Mouse (Mus musculus) midbrain, embryonic 14.5 days (tissue): Measurements from ENCODE around the gene Tmem243. TPM values are rescaled to one million over a fixed set of nuclear protein-coding genes. Genes with fewer than 3 reads are reported as not detected.
"Not testable (repeated sequence)": the region's sequence is repeated elsewhere in the genome, so short reads cannot be mapped to it uniquely, and the experiment has no call there.

Experiments used
- ATAC-seq: fragments of 200-750 bp; cut with Nextera tagmentation; 2 replicates; pipeline ENCODE4 v1.8.0; 2017; ENCODE audit warnings: moderate number of reproducible peaks, moderate library complexity; ENCODE audit not compliant: low FRiP score, low TSS enrichment
- DNase-seq: peaks from one replicate; pipeline ENCODE4 v3.0.0-alpha.2; 2015
- H3K27ac ChIP-seq: fragments of 300-500 bp; sonication (generic); replicated peaks from 2 replicates; pipeline ENCODE4 v1.5.1; 2014; ENCODE audit warnings: mild to moderate bottlenecking, low read depth, low read length, moderate library complexity
- H3K27me3 ChIP-seq: fragments of 300-500 bp; sonication (generic); 2 replicates; pipeline ENCODE4 v1.6.1; 2014; ENCODE audit warnings: low read length, control low read depth, mixed read lengths; ENCODE audit not compliant: control insufficient read depth, insufficient read depth
- H3K36me3 ChIP-seq: fragments of 300-500 bp; sonication (generic); 2 replicates; pipeline ENCODE4 v1.6.1; 2014; ENCODE audit warnings: low read length, control low read depth; ENCODE audit not compliant: control insufficient read depth, insufficient read depth
- H3K4me1 ChIP-seq: fragments of 300-500 bp; sonication (generic); 2 replicates; pipeline ENCODE4 v1.6.1; 2014; ENCODE audit warnings: mild to moderate bottlenecking, antibody characterized with exemption, low read length, control low read depth; ENCODE audit not compliant: control insufficient read depth, insufficient read depth
- H3K4me2 ChIP-seq: fragments of 300-500 bp; sonication (generic); 2 replicates; pipeline ENCODE4 v1.6.1; 2014; ENCODE audit warnings: mild to moderate bottlenecking, low read length, moderate library complexity
- H3K4me3 ChIP-seq: fragments of 300-500 bp; sonication (generic); replicated peaks from 2 replicates; pipeline ENCODE4 v1.5.1; 2014; ENCODE audit warnings: low read depth, low read length
- H3K9ac ChIP-seq: fragments of 300-500 bp; sonication (generic); replicated peaks from 2 replicates; pipeline ENCODE4 v1.6.1; 2014; ENCODE audit warnings: mild to moderate bottlenecking, low read length, moderate library complexity
- H3K9me3 ChIP-seq: fragments of 300-500 bp; sonication (generic); 2 replicates; pipeline ENCODE4 v1.6.1; 2016; ENCODE audit warnings: low read length, control low read depth, mixed read lengths; ENCODE audit not compliant: control insufficient read depth
- WGBS: fragments of 180-500 bp; shearing (Covaris S2); extraction: QIAGEN DNeasy Blood & Tissue Kit; methylation state at CpG from one replicate; pipeline ENCODE4 v1.1.7; 2014; 5-methylcytosine and 5-hydroxymethylcytosine counted together
- polyA plus RNA-seq: library from polyadenylated mRNA; unstranded; fragments of >200 nt; fragmentation: Nextera tagmentation; extraction: Ambion mirVana; gene quantifications from 2 replicates; pipeline ENCODE4 v1.2.1, GENCODE M21; 2014

The Tmem243 gene
- polyA plus RNA-seq, 1 experiment from 2014 or later = 14.9 TPM

GRCm38 (mm10) chr5:9156746-9157145, 56.3 kb downstream of the Tmem243 start:
- Histone ChIP-seq H3K36me3 (no peaks in the 10 kb centered on the region), H3K27me3 (no peaks in the 10 kb centered on the region), H3K27ac (no peak overlapping the region), H3K4me3 (no peak overlapping the region), H3K9me3 (no peaks in the 10 kb centered on the region), H3K9ac (no peak overlapping the region), H3K4me1 (peaks cover 6% of the 10 kb centered on the region; the same call in 1 of the 2 replicates), H3K4me2 (no peak overlapping the region)
- no peak for DNase-seq
- no peak for ATAC-seq

DNA sequence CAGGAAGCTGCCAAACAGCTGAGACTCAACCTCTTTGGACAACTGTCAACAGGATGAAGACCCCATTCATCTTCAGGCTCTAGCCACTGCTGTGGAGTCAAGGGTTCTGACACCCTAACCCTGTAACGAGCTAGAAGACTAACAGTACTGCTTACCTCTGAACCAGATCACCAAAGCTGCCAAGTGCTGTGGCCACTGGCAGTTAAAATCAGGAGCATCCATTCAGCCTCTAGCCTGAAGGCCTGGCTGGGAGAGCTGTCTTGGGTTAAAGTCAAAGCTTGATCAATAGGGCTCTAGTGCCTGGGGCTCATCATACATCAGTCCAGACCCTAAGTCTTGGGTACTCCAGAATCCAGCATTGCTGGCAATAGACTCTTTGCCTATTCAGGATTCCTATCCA, 56.9 kb downstream of the Tmem243 start:
- Histone ChIP-seq H3K9me3 (no peaks in the 10 kb centered on the region), H3K36me3 (no peaks in the 10 kb centered on the region), H3K9ac (no peak overlapping the region), H3K27me3 (no peaks in the 10 kb centered on the region), H3K4me1 (peaks cover 9% of the 10 kb centered on the region; the same call in 1 of the 2 replicates), H3K4me3 (no peak overlapping the region), H3K27ac (no peak overlapping the region), H3K4me2 (no peak overlapping the region)
- ATAC-seq = no peak
- DNase-seq = no peak
- WGBS = 83% methylated on average over 1 of the region's 1 CpGs

DNA sequence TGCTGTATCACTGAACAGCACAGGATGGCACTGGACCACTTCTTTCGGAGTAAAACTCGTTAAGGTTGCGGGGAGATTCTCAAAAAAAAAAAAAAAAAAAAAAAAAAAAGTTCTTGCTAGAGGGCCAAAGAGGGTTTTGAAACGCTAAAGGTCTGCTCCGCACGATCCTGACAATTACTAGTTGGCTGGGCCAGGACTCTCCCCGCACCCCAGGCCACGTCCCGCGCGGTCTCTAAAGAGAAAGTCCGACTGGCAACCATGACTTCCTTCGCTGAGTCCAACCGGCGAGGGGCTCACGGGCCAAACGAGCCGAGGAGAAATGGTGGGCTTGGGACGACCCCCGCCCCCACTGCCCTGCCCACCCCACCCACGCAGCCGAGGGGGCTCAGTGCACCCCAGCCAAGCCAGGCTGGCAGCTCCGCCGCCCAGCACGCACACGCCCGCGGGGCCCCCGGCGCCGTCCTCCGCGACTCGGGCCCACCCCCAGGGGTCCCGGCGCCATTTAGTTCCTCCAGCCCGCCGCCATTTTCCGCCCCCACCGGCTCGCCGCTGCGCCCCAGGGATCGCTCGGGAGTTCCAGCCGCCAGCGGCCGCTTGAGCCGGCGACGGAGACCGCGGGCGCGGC, 60.5 kb downstream of the Tmem243 start:
- Histone ChIP-seq H3K9me3 (no peaks in the 10 kb centered on the region), H3K9ac (peak overlapping the region; percentile 97), H3K27ac (peak overlapping the region; percentile 99), H3K4me1 (peaks cover 12% of the 10 kb centered on the region; the same call in 1 of the 2 replicates), H3K27me3 (no peaks in the 10 kb centered on the region), H3K4me3 (peak overlapping the region; percentile 88), H3K4me2 (peak overlapping the region; percentile 74), H3K36me3 (no peaks in the 10 kb centered on the region)
- WGBS = under 1% methylated on average over 55 of the region's 55 CpGs
- peak; percentile 82 for ATAC-seq
- DNase-seq = no peak

GRCm38 (mm10) chr5:9161456-9162041, 61.1 kb downstream of the Tmem243 start, which contains the start of gene Dmtf1:
Gene Dmtf1 (minus strand): TSS chr5:9161776.
- Histone ChIP-seq H3K4me1 (peaks cover 12% of the 10 kb centered on the region; the same call in 1 of the 2 replicates), H3K4me2 (peak within 1 kb of the TSS; percentile 78), H3K4me3 (peak within 1 kb of the TSS; percentile 88), H3K27me3 (no peaks in the 10 kb centered on the region), H3K9ac (peak within 1 kb of the TSS; percentile 97), H3K9me3 (no peaks in the 10 kb centered on the region), H3K36me3 (no peaks in the 10 kb centered on the region), H3K27ac (peak within 1 kb of the TSS; percentile 99)
- peak; percentile 95 for ATAC-seq
- WGBS = under 1% methylated on average over 64 of the region's 64 CpGs
- peak; percentile 98 for DNase-seq

DNA sequence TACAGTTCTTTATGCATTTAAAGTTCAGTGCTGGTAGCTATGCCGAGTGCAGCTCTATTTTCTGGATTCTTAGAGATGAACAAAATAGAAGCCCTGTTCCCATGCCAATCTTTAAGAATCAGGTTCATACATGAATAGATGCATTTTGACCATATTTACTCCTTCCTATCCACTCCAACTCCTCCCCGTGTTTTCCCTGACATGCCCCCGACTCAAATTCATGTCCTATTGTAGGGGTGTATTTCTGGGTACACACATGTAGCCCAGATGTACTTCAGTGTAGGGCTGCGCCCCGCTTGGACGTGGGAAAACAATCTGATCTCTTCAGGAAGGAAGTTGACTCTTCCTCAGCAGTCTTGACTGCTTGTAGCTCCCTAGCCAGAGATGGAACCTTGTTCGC, 61.6 kb downstream of the Tmem243 start:
- H3K4me3 ChIP-seq = peak overlapping the region; percentile 88
- no peaks in the 10 kb centered on the region for H3K36me3 ChIP-seq
- no peaks in the 10 kb centered on the region for H3K27me3 ChIP-seq
- 15% methylated on average over 7 of the region's 7 CpGs for WGBS
- ATAC-seq (peak; percentile 18; the same call in 1 of the 2 replicates), DNase-seq (no peak)
- H3K9me3 ChIP-seq = no peaks in the 10 kb centered on the region
- peak overlapping the region; percentile 99 for H3K27ac ChIP-seq
- H3K9ac ChIP-seq = peak overlapping the region; percentile 97
- H3K4me2 ChIP-seq = peak overlapping the region; percentile 78
- peaks cover 12% of the 10 kb centered on the region; the same call in 1 of the 2 replicates for H3K4me1 ChIP-seq

GRCm38 (mm10) chr5:9163411-9163810, 62.9 kb downstream of the Tmem243 start:
- Histone ChIP-seq H3K27me3 (no peaks in the 10 kb centered on the region), H3K27ac (no peak overlapping the region), H3K9ac (no peak overlapping the region), H3K4me1 (peaks cover 12% of the 10 kb centered on the region; the same call in 1 of the 2 replicates), H3K4me2 (no peak overlapping the region), H3K4me3 (no peak overlapping the region), H3K36me3 (no peaks in the 10 kb centered on the region), H3K9me3 (no peaks in the 10 kb centered on the region)
- DNase-seq (no peak), ATAC-seq (no peak)
- WGBS = 92% methylated on average over 3 of the region's 3 CpGs

GRCm38 (mm10) chr5:9165151-9165550, 64.7 kb downstream of the Tmem243 start:
- H3K36me3 ChIP-seq, H3K4me3 ChIP-seq, H3K27me3 ChIP-seq, H3K4me1 ChIP-seq, H3K4me2 ChIP-seq, H3K9me3 ChIP-seq, ATAC-seq, H3K27ac ChIP-seq, DNase-seq, H3K9ac ChIP-seq: not testable (repeated sequence)
- WGBS = 86% methylated on average over 10 of the region's 10 CpGs

DNA sequence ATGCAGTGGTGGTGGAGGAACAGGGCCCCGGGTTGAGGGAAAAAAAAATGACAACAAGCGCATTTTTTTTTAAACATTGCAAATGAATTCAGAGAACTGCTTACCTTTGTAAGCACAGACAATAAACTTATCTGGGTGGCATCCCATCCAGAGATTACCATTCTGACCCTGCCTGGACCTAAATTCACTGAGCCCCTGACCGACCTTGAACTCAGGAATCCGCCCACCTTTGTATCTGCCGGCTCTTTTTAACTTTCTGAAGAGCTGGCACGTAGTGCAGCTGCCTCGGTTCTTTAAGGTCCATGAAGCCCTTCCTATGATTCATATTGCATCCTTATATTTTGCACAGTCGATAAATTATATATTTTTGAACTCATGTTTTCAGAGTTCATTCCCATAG, 65.9 kb downstream of the Tmem243 start:
- Histone ChIP-seq H3K4me2 (no peak overlapping the region), H3K9me3 (no peaks in the 10 kb centered on the region), H3K27me3 (no peaks in the 10 kb centered on the region), H3K27ac (no peak overlapping the region), H3K4me1 (peaks cover 6% of the 10 kb centered on the region; the same call in 1 of the 2 replicates), H3K36me3 (no peaks in the 10 kb centered on the region), H3K4me3 (no peak overlapping the region), H3K9ac (no peak overlapping the region)
- no peak for ATAC-seq
- DNase-seq = no peak
- 77% methylated on average over 8 of the region's 8 CpGs for WGBS
